Mouse (Mus musculus): ENCODE measurements around the gene Rnf187. TPM values are rescaled to one million over a fixed set of nuclear protein-coding genes. Genes with fewer than 3 reads are reported as not detected.

Rnf187 gene
- polyA plus RNA-seq, 1 experiment from 2014 or later = 315 TPM

DNA sequence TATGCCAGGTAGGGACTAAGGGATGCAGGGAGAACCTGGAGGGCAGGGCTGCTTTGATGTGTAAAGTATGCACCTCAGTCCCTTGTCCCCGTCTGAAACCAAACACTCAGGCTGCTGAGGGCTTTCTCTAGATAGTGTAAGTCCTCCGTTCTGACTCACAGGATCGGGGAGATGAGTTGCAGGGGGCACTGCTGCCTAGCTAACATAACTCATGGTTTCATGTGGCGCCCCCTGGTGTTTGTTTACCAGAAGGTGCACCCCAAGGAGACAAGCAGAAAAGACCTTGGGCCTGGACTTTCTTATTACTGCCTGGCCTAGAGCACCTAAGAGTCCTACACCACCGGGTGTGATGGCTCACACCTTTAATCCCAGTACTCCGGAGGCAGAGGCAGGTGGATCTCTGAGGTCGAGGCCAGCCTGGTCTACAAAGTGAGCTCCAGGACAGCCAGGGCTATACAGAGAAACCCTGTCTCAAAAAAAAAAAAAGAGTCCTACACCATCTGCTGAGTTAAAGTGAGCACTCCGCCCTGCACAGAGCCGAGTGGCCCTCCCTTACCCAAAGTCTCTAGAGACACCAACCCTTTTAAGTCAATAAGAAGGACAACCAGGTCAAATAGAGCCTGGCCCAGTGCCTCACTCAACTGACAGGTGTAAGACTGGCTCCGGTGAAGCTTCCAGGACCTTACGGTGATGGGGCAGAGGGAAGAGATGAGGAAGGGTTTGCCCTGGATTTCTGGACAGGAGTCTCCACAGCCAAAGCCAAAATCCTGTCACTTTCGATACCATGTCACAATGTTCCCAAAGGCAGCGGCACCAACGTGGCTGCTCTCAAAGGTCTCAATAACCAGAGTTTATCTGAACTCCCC, 21.6 kb downstream of the Rnf187 start:
- Histone ChIP-seq H3K9me3 (replicated peaks; ENCODE audit: control insufficient read depth, low read length) (no peaks in the 10 kb centered on the region), H3K27ac (replicated peaks; ENCODE audit: low read depth, low read length) (no peak overlapping the region), H3K4me3 (ENCODE audit: low read depth, low read length) (no peak overlapping the region), H3K4me2 (ENCODE audit: low read depth, low read length) (no peak overlapping the region), H3K9ac (replicated peaks; ENCODE audit: low read length) (no peak overlapping the region), H3K4me1 (ENCODE audit: control insufficient read depth, insufficient read depth, low read length) (no peaks in the 10 kb centered on the region), H3K36me3 (replicated peaks; ENCODE audit: control insufficient read depth, insufficient read depth, low read depth, low read length) (no peaks in the 10 kb centered on the region), H3K27me3 (ENCODE audit: control insufficient read depth, insufficient read depth, low read length) (no peaks in the 10 kb centered on the region)
- DNase-seq (ENCODE audit: low spot score) (peak; percentile 61), ATAC-seq (replicated peaks; ENCODE audit: insufficient number of reproducible peaks, low FRiP score, low TSS enrichment, low read depth) (no peak)
- 54% methylated on average over 14 of the region's 14 CpGs for WGBS

- H3K4me3 ChIP-seq (ENCODE audit: low read depth, low read length) = peak overlapping the region; percentile 19
- H3K4me2 ChIP-seq (ENCODE audit: low read depth, low read length) = peak overlapping the region; percentile 42
- no peaks in the 10 kb centered on the region for H3K4me1 ChIP-seq (ENCODE audit: control insufficient read depth, insufficient read depth, low read length)
- no peak overlapping the region for H3K27ac ChIP-seq (replicated peaks; ENCODE audit: low read depth, low read length)
- WGBS = 19% methylated on average over 17 of the region's 17 CpGs
- ATAC-seq (replicated peaks; ENCODE audit: insufficient number of reproducible peaks, low FRiP score, low TSS enrichment, low read depth) (no peak), DNase-seq (ENCODE audit: low spot score) (peak; percentile 68)
- H3K9ac ChIP-seq (replicated peaks; ENCODE audit: low read length) = peak overlapping the region; percentile 53
- H3K9me3 ChIP-seq (replicated peaks; ENCODE audit: control insufficient read depth, low read length) = no peaks in the 10 kb centered on the region
- no peaks in the 10 kb centered on the region for H3K36me3 ChIP-seq (replicated peaks; ENCODE audit: control insufficient read depth, insufficient read depth, low read depth, low read length)
- H3K27me3 ChIP-seq (ENCODE audit: control insufficient read depth, insufficient read depth, low read length) = no peaks in the 10 kb centered on the region
Measured at GRCm38 (mm10) chr11:58914461-58915028, 24.2 kb downstream of the Rnf187 start.

DNA sequence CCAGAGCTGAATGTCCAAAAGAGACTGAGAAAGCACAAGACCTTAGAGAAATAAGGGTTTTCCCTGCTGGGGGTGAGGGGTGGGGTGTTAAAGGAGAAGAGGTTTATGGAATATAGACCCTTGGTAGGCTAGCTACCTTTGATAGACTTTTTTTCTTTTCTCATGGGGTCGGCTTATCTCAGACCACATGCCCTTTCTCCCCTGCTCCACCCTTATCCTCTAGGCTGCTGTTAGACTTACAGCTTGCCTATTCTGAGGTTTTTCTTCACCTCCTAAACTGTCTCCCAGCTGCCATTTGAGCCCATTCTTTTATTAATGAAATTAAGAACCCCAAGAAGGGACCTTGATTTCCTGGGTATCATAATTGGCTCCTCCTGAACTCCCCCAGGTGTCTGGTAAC, 24.9 kb downstream of the Rnf187 start:
- no peak for ATAC-seq (replicated peaks; ENCODE audit: insufficient number of reproducible peaks, low FRiP score, low TSS enrichment, low read depth)
- DNase-seq (ENCODE audit: low spot score) = no peak
- H3K27me3 ChIP-seq (ENCODE audit: control insufficient read depth, insufficient read depth, low read length) = no peaks in the 10 kb centered on the region
- no peaks in the 10 kb centered on the region for H3K9me3 ChIP-seq (replicated peaks; ENCODE audit: control insufficient read depth, low read length)
- no peaks in the 10 kb centered on the region for H3K36me3 ChIP-seq (replicated peaks; ENCODE audit: control insufficient read depth, insufficient read depth, low read depth, low read length)
- no peak overlapping the region for H3K27ac ChIP-seq (replicated peaks; ENCODE audit: low read depth, low read length)
- H3K4me3 ChIP-seq (ENCODE audit: low read depth, low read length) = no peak overlapping the region
- no peaks in the 10 kb centered on the region for H3K4me1 ChIP-seq (ENCODE audit: control insufficient read depth, insufficient read depth, low read length)
- 100% methylated on average over 1 of the region's 1 CpGs for WGBS
- no peak overlapping the region for H3K9ac ChIP-seq (replicated peaks; ENCODE audit: low read length)
- H3K4me2 ChIP-seq (ENCODE audit: low read depth, low read length) = no peak overlapping the region

- DNase-seq (ENCODE audit: low spot score) (peak; percentile 45), ATAC-seq (replicated peaks; ENCODE audit: insufficient number of reproducible peaks, low FRiP score, low TSS enrichment, low read depth) (no peak)
- WGBS = 39% methylated on average over 6 of the region's 6 CpGs
- H3K27ac ChIP-seq (replicated peaks; ENCODE audit: low read depth, low read length) = no peak overlapping the region
- H3K4me3 ChIP-seq (ENCODE audit: low read depth, low read length) = no peak overlapping the region
- H3K9ac ChIP-seq (replicated peaks; ENCODE audit: low read length) = no peak overlapping the region
- H3K27me3 ChIP-seq (ENCODE audit: control insufficient read depth, insufficient read depth, low read length) = no peaks in the 10 kb centered on the region
- H3K36me3 ChIP-seq (replicated peaks; ENCODE audit: control insufficient read depth, insufficient read depth, low read depth, low read length) = no peaks in the 10 kb centered on the region
- H3K4me1 ChIP-seq (ENCODE audit: control insufficient read depth, insufficient read depth, low read length) = no peaks in the 10 kb centered on the region
- H3K4me2 ChIP-seq (ENCODE audit: low read depth, low read length) = no peak overlapping the region
- no peaks in the 10 kb centered on the region for H3K9me3 ChIP-seq (replicated peaks; ENCODE audit: control insufficient read depth, low read length)
Measured at GRCm38 (mm10) chr11:58904838-58905237, 33.9 kb downstream of the Rnf187 start.

- DNase-seq (ENCODE audit: low spot score) = no peak
- ATAC-seq (replicated peaks; ENCODE audit: insufficient number of reproducible peaks, low FRiP score, low TSS enrichment, low read depth) = 0 out of 2 replicates have a peak, but pooled peaks have one; percentile 8
- Histone ChIP-seq H3K36me3 (replicated peaks; ENCODE audit: control insufficient read depth, insufficient read depth, low read depth, low read length) (no peaks in the 10 kb centered on the region), H3K4me2 (ENCODE audit: low read depth, low read length) (peak overlapping the region; percentile 29), H3K9me3 (replicated peaks; ENCODE audit: control insufficient read depth, low read length) (no peaks in the 10 kb centered on the region), H3K27ac (replicated peaks; ENCODE audit: low read depth, low read length) (no peak overlapping the region), H3K27me3 (ENCODE audit: control insufficient read depth, insufficient read depth, low read length) (no peaks in the 10 kb centered on the region), H3K9ac (replicated peaks; ENCODE audit: low read length) (no peak overlapping the region), H3K4me1 (ENCODE audit: control insufficient read depth, insufficient read depth, low read length) (no peaks in the 10 kb centered on the region), H3K4me3 (ENCODE audit: low read depth, low read length) (peak overlapping the region; percentile 75)
- WGBS = 4% methylated on average over 8 of the region's 8 CpGs
Measured at GRCm38 (mm10) chr11:58904410-58904718, 34.4 kb downstream of the Rnf187 start.

- Histone ChIP-seq H3K4me1 (ENCODE audit: control insufficient read depth, insufficient read depth, low read length) (no peaks in the 10 kb centered on the region), H3K4me2 (ENCODE audit: low read depth, low read length) (peak within 1 kb of the TSS; percentile 78), H3K36me3 (replicated peaks; ENCODE audit: control insufficient read depth, insufficient read depth, low read depth, low read length) (no peaks in the 10 kb centered on the region), H3K27me3 (ENCODE audit: control insufficient read depth, insufficient read depth, low read length) (no peaks in the 10 kb centered on the region), H3K9me3 (replicated peaks; ENCODE audit: control insufficient read depth, low read length) (no peaks in the 10 kb centered on the region), H3K27ac (replicated peaks; ENCODE audit: low read depth, low read length) (peak within 1 kb of the TSS; percentile 60), H3K4me3 (ENCODE audit: low read depth, low read length) (peak within 1 kb of the TSS; percentile 75), H3K9ac (replicated peaks; ENCODE audit: low read length) (peak within 1 kb of the TSS; percentile 81)
- ATAC-seq (replicated peaks; ENCODE audit: insufficient number of reproducible peaks, low FRiP score, low TSS enrichment, low read depth) = peak; percentile 94
- peak; percentile 96 for DNase-seq (ENCODE audit: low spot score)
- WGBS = under 1% methylated on average over 40 of the region's 40 CpGs
Measured at GRCm38 (mm10) chr11:58903511-58904409, 35.0 kb downstream of the Rnf187 start, which contains the start of gene Zfp39. Gene Zfp39 (minus strand): TSS chr11:58904225.

DNA sequence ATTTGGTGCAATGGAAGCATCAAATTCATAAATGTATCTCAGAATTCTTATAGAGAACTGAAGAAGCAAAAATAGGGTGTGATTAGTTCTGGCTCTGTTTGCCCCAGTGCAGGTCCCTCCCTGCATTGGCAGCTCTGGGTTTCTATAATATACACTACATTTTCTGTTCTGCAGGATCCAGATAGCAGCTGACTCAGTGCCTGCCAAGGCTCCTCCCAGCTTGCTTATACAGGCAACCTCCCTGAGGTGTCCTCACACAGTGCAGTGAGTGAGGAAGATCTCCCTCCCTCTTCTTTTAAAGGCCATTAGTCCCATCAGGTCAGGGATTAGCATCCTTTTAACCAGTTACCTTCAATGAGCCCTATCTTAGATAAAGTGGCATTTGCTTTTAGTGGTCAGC, 37.6 kb downstream of the Rnf187 start:
- Histone ChIP-seq H3K36me3 (replicated peaks; ENCODE audit: control insufficient read depth, insufficient read depth, low read depth, low read length) (no peaks in the 10 kb centered on the region), H3K27me3 (ENCODE audit: control insufficient read depth, insufficient read depth, low read length) (no peaks in the 10 kb centered on the region), H3K9ac (replicated peaks; ENCODE audit: low read length) (no peak overlapping the region), H3K4me2 (ENCODE audit: low read depth, low read length) (no peak overlapping the region), H3K9me3 (replicated peaks; ENCODE audit: control insufficient read depth, low read length) (no peaks in the 10 kb centered on the region), H3K27ac (replicated peaks; ENCODE audit: low read depth, low read length) (no peak overlapping the region), H3K4me1 (ENCODE audit: control insufficient read depth, insufficient read depth, low read length) (no peaks in the 10 kb centered on the region), H3K4me3 (ENCODE audit: low read depth, low read length) (no peak overlapping the region)
- no peak for ATAC-seq (replicated peaks; ENCODE audit: insufficient number of reproducible peaks, low FRiP score, low TSS enrichment, low read depth)
- DNase-seq (ENCODE audit: low spot score) = no peak
